Mouse (Mus musculus) right cerebral cortex, postnatal 10 days (tissue): ENCODE data around the gene Kctd21.

ENCODE experiments used
- DNase-seq, 2 experiments: peaks; one replicate each; pipeline ENCODE4 v3.0.0; 2021; ENCODE audit warnings: low spot score in 2 of 2

Gene Kctd21

DNA sequence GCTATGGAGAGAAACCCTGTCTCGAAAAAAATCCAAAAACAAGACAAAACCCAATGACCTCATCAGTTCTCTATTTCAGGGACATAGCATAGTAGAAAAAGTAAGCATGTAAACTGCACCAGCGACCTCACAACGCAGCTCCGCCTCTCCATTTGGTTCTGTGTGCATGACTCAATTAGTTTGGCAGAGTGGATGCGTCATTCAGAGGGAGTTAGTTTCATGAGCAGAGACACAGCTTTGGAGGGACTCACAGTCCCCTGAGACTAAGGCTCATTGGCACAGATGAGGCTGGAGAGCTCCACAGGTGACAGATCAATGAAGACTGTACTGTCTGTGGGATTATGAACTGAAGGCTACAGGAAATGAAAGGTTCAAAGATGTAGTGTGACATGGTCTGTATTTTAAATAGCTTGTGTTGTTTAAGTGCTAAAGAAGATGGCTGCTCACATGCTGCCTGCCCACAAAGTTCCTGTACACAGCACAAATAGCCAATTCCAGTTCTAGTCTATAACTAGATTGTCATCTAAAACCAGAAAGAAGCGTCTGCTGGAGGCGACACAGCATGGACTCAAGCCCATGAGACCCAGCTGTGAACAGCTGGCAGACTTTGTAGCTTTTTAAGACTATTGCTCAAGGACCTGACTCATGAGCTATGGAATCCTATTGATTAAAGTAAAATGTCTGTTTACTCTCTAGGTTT, 54.1 kb downstream of the Kctd21 start:
- no peak for DNase-seq

DNA sequence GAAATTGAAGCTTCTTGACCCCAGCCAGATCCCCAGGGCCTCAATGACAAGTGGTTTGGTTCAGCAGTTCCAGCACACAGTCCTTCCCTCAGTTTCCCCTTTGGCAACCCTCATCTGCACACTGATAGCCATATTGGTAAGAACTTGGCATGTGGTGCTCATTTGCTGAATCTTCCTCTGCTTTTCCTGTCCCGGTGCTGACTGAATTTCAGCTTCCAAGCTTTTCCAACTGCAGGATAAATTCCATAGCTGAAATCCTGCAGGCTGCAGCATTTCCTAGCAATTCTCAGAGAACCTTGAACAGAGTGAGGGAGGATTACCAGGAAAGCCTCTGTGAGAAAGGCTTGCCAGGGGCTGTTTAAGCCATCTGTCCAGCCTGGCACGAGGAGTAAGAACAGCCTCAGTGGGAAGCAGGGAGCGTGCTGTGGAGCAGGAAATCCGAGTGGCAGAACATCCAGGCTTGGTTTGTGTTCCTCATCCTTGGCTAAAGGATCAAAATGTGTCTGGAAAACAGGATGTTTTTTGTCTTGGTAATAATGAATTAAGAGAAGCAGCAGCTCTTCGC, 54.8 kb downstream of the Kctd21 start:
- peak; percentile 88 to 92 for DNase-seq

DNA sequence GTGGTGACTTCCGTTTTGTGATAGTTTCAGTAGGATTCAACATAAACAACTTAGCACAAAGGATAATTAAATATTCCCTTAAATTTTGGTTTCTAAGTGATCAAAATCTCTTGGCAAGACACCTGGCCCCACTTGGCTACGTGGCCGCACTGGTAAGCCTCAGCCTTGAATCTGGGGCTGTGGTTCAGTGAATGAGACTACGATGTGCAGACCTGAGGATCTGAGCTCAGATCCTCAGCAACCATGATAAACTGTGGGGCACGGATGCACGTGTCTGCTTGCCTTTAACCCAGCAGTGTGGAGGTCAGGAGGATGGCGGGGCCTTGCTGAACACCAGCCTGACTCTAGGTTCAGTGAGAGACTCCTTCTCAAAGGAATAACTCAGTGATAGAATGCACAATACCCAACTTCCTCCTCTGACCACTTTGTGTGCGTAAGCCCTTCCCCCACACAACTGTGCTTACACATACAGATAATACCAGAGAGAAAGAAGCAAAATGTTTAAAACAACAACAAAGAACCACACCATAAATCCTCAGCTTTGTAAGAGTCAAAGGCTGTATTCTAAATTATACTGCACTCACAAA, 55.5 kb downstream of the Kctd21 start:
- DNase-seq = no peak

DNA sequence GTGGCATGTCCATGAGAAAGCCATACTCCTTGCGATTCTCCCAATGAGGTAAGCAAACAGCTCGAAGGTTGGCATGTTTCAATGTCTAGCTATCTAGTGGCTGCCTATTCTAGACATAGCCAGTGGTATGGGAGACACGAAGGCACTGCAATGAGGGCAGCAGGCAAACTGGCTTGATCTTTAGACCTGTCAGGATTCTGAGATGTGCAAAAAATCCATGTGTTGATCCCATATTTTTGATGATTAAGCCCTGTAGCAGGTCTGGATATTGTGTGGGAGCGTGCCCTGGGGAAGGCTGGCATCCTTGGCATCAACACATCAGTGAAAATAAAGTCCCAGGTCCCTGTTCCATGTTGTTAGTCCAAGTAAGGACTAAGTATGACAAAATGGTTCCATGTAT, 56.4 kb downstream of the Kctd21 start:
- DNase-seq = no peak

DNA sequence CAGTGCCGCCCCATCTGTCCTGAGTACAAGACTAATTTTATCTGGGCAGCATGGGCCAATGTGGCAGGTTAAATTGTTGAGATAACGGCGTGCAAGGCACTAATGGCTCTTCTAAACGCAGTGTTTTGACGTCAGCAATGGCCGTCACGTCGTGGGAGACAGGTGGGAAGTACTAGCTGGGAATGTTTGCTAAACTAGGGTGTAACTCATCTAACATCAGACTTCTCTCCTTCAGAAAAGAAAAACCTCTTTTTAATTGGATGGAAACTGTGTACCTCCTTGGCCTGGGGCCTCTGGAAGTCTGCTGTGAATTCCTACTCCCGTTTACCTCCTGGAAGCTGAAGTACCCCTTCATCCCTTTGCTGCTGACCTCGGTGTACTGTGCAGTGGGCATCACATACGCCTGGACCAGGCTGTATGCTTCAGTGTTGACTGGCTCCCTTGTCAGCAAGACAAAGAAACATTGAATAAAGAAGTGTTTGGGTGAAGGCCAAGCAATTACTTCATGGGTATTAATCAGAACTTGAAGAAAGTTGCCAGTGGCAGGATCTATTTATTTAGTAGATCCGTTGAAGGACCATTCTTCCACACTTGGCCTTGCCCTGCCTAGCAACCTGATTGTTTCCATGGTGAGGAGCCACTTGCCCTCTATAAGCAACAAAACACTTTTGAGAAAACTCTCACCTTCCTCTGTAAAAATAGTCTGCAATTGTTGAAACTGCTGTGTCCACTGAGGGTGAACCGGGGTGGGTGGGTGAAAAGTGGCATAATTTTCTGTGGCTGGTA, 59.4 kb downstream of the Kctd21 start:
- peak in 1 of 2 experiments; percentile 20 for DNase-seq

DNA sequence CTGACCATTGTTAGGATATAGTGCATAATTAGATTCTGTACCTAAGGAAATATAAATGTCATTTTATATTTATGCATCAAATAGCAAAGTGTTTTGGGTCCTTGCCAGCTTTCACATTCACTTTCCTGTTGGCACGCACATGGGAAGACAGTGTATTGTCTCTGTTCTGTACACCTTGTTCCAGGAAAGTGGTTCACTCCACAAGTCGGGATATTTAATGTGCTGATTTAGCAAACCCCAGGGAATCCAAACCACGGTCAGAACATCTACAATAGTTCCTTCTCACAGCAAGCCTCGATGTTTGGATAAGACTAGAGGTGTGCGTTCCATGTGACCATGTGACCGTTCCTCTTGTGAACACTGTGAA, 59.9 kb downstream of the Kctd21 start:
- DNase-seq = no peak

DNA sequence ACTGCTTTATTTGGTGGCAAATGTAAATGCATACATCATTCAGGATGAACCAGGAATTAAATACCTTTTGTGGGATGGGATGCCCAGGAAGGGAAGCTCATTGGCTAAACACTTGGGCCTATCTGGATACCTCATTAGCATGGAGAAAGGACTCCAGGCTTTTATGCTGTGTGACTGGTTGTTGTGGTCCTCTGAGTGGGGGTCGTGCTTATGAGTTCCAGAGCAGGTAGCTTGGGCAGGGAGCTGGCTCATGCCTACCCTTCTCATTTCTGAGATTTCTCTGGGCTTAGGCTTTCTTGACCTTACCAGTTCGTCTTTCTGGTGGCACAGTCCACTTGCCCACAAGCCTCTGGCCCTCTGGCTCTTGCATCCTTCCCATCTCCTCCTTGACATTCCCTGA, 62.2 kb downstream of the Kctd21 start:
- DNase-seq = no peak

DNA sequence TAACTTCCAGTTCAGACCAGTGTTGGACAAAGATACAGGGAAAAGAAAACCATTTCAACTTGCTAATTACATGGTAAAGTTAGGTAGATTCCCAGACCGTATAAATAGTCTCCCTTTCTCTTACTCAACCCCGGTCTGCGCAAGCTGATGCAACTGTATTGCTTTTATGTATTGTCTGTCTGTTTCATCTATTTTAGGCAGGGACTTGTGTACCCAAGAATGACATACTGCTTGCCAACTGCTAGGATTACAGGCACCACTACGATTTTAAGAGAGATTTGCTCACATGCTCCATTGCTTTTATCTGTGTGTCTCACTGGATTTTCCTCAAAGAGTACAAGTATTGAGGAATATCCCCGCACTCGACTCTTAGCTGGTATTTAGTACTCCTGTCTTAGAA, 66.8 kb downstream of the Kctd21 start:
- DNase-seq = no peak
